Mouse (Mus musculus) stomach, embryonic 15.5 days (tissue): ENCODE results near the gene 4933427I04Rik. TPM values are rescaled to one million over a fixed set of nuclear protein-coding genes. Genes with fewer than 3 reads are reported as not detected.

Experiments
- ATAC-seq: fragments of 200-750 bp; cut with Nextera tagmentation; 2 replicates; pipeline ENCODE4 v1.8.0; 2017; ENCODE audit warnings: low read depth, moderate number of reproducible peaks, moderate TSS enrichment; ENCODE audit not compliant: insufficient read depth, low FRiP score
- H3K27ac ChIP-seq: fragments of 300-500 bp; sonication (generic); 2 replicates; pipeline ENCODE4 v1.5.1; 2015; ENCODE audit warnings: mild to moderate bottlenecking, inconsistent platforms
- H3K27me3 ChIP-seq: fragments of 300-500 bp; sonication (generic); replicated peaks from 2 replicates; pipeline ENCODE4 v1.6.1; 2015; ENCODE audit warnings: inconsistent platforms
- H3K36me3 ChIP-seq: fragments of 300-500 bp; sonication (generic); 2 replicates; pipeline ENCODE4 v1.6.1; 2015; ENCODE audit warnings: inconsistent platforms
- H3K4me1 ChIP-seq: fragments of 300-500 bp; sonication (generic); 2 replicates; pipeline ENCODE4 v1.6.1; 2015; ENCODE audit warnings: inconsistent platforms
- H3K4me2 ChIP-seq: fragments of 300-500 bp; sonication (generic); 2 replicates; pipeline ENCODE4 v1.6.1; 2015; ENCODE audit warnings: mild to moderate bottlenecking, inconsistent platforms
- H3K4me3 ChIP-seq: fragments of 300-500 bp; sonication (generic); replicated peaks from 2 replicates; pipeline ENCODE4 v1.5.1; 2015; ENCODE audit warnings: inconsistent platforms
- H3K9ac ChIP-seq: fragments of 300-500 bp; sonication (generic); 2 replicates; pipeline ENCODE4 v1.6.1; 2015; ENCODE audit warnings: inconsistent platforms
- H3K9me3 ChIP-seq: fragments of 300-500 bp; sonication (generic); 2 replicates; pipeline ENCODE4 v1.6.1; 2016; ENCODE audit warnings: inconsistent platforms
- WGBS: fragments of 180-500 bp; shearing (Covaris S2); methylation state at CpG from one replicate; pipeline ENCODE4 v1.1.7; 2015; 5-methylcytosine and 5-hydroxymethylcytosine counted together
- polyA plus RNA-seq: library from polyadenylated mRNA; unstranded; fragments of >200 nt; fragmentation: Nextera tagmentation; extraction: Ambion mirVana; gene quantifications from 2 replicates; pipeline ENCODE4 v1.2.1, GENCODE M21; 2015

The 4933427I04Rik gene
- 0.08 TPM in 2 replicates for polyA plus RNA-seq

DNA sequence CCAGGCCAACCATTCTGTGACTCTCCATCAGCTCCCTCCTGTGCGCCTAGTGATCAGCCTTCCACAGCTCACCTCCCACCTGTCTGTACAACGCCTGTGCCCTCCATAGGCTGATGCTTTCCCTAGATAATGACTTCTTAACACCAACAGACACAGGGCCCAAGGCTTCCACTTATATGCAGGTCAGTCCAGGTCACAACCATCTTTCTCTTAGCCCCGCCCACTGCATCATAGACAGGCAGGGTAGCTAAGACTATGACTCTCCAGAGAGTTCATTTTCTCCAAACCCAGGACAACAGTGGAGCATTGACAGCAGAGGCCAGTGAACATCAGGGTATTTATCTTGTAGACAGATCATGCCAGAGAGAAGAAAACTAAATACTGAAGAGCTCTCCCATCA, at the start of gene 4933427I04Rik:
Gene 4933427I04Rik (plus strand): TSS at position 301 of the 400 bp plus-strand sequence.
- ATAC-seq = no peak
- H3K4me2 ChIP-seq = no peak within 1 kb of the TSS
- no peak within 1 kb of the TSS for H3K27ac ChIP-seq
- no peak within 1 kb of the TSS for H3K9ac ChIP-seq
- no peak within 1 kb of the TSS for H3K4me3 ChIP-seq
- no peaks in the 10 kb centered on the region for H3K9me3 ChIP-seq
- WGBS = 82% methylated on average over 3 of the region's 3 CpGs
- no peaks in the 10 kb centered on the region for H3K4me1 ChIP-seq
- H3K36me3 ChIP-seq = no peaks in the 10 kb centered on the region
- no peaks in the 10 kb centered on the region for H3K27me3 ChIP-seq

- no peaks in the 10 kb centered on the region for H3K36me3 ChIP-seq
- no peak overlapping the region for H3K9ac ChIP-seq
- H3K27ac ChIP-seq = no peak overlapping the region
- 74% methylated on average over 12 of the region's 12 CpGs for WGBS
- ATAC-seq = peak; percentile 53
- no peak overlapping the region for H3K4me3 ChIP-seq
- no peak overlapping the region for H3K4me2 ChIP-seq
- no peaks in the 10 kb centered on the region for H3K9me3 ChIP-seq
- no peaks in the 10 kb centered on the region for H3K27me3 ChIP-seq
- H3K4me1 ChIP-seq = no peaks in the 10 kb centered on the region
Observed at GRCm38 (mm10) chr4:123810475-123811295, 48.8 kb upstream of the 4933427I04Rik start.

DNA sequence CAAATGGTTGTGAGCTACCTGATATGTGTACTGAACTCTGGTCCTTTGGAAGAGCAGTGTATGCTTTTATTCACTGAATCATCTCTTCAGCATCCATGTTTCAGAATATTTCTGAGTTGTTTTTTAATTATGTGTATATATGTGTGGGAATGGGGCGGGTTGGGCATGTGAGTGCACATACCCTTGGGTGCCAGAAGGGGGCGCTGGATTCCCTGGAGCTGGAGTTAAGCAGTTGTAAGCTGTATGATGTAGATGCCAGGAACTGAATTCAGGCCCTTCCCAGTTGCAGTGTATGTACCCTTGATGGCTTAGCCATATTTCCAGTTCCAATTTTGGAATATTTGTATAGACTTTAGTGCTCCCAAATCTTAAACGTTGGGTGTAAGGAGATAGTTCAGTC, 47.0 kb upstream of the 4933427I04Rik start:
- WGBS = 79% methylated on average over 3 of the region's 3 CpGs
- Histone ChIP-seq H3K27ac (no peak overlapping the region), H3K27me3 (no peaks in the 10 kb centered on the region), H3K9me3 (no peaks in the 10 kb centered on the region), H3K9ac (no peak overlapping the region), H3K4me1 (no peaks in the 10 kb centered on the region), H3K4me3 (no peak overlapping the region), H3K4me2 (no peak overlapping the region), H3K36me3 (no peaks in the 10 kb centered on the region)
- no peak for ATAC-seq

DNA sequence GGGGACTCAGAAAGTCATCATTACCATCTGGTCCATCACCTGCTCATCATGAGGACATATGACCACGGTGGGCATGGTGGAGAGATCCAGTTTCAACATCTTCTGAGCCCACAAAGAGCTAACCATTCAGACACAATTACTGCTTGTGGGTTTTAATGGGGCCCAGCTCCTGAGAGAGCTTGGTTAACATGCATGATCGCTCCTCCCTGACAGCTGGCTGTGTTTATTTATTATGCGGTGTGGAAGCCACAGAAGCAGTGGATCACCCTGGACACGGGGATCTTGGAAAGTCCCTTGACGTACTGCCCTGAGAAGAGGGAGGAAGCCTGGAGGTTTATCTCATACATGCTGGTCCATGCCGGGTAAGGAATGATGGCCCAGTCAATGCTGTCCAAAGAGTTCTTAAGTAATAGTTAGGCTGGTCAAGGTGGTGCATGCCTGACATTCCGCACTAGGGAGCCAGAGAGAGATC, 45.4 kb upstream of the 4933427I04Rik start:
- no peak for ATAC-seq
- H3K4me1 ChIP-seq = no peaks in the 10 kb centered on the region
- H3K9me3 ChIP-seq = no peaks in the 10 kb centered on the region
- H3K36me3 ChIP-seq = no peaks in the 10 kb centered on the region
- H3K27ac ChIP-seq = no peak overlapping the region
- H3K27me3 ChIP-seq = no peaks in the 10 kb centered on the region
- 61% methylated on average over 7 of the region's 7 CpGs for WGBS
- no peak overlapping the region for H3K4me3 ChIP-seq
- no peak overlapping the region for H3K4me2 ChIP-seq
- no peak overlapping the region for H3K9ac ChIP-seq

DNA sequence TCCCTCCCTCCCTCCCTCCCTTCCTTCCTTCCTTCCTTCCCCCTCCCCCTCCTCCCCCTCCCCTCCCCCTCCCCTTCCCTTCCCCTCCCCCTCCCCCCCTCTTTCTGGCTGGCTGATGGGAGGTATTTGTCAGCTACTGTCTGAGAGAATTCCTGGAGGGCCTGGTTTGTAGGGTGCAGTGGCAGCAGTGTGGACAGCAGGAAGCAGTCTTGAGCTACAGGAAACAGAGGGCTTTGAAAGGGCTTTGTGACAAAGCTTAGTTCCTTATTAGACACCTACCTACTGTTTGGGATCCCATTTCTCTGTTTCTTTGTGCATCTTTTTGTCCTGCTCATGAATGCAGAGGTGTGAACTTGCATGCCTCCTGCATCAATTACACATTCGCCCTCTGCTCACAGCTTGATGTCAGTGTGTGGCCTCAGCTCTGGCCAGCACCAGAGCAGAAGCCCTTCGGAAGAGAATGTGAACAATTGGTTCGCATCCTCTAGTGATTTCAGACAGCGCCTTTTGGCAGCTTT, 40.3 kb upstream of the 4933427I04Rik start:
- H3K27me3 ChIP-seq = no peaks in the 10 kb centered on the region
- no peaks in the 10 kb centered on the region for H3K36me3 ChIP-seq
- no peak overlapping the region for H3K4me2 ChIP-seq
- 49% methylated on average over 4 of the region's 4 CpGs for WGBS
- H3K9me3 ChIP-seq = no peaks in the 10 kb centered on the region
- H3K4me1 ChIP-seq = no peaks in the 10 kb centered on the region
- H3K4me3 ChIP-seq = no peak overlapping the region
- no peak for ATAC-seq
- no peak overlapping the region for H3K9ac ChIP-seq
- H3K27ac ChIP-seq = no peak overlapping the region

DNA sequence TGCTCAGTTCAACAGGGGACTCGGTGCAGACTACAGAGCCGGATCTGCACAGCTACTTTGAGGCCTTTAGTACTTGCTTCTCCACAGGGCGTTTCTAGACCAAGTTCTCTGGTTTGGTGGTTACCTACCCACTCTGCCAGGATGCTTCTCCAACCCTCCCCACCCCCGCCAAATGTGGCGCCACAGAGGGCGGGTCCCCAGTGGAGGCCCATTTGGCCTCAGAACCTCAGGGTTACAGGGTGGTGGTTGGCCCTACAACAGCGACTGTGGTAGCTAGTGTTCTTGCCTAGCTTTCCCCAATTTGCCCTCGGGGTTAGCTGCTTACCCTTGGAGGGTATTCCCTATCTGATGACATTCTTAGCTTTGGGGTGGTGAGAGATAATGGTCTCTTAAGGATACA, 17.4 kb upstream of the 4933427I04Rik start:
- H3K27me3 ChIP-seq = no peaks in the 10 kb centered on the region
- no peaks in the 10 kb centered on the region for H3K36me3 ChIP-seq
- no peak overlapping the region for H3K4me2 ChIP-seq
- no peak overlapping the region for H3K9ac ChIP-seq
- H3K27ac ChIP-seq = no peak overlapping the region
- H3K4me3 ChIP-seq = no peak overlapping the region
- WGBS = 80% methylated on average over 8 of the region's 8 CpGs
- no peaks in the 10 kb centered on the region for H3K9me3 ChIP-seq
- no peak for ATAC-seq
- no peaks in the 10 kb centered on the region for H3K4me1 ChIP-seq

DNA sequence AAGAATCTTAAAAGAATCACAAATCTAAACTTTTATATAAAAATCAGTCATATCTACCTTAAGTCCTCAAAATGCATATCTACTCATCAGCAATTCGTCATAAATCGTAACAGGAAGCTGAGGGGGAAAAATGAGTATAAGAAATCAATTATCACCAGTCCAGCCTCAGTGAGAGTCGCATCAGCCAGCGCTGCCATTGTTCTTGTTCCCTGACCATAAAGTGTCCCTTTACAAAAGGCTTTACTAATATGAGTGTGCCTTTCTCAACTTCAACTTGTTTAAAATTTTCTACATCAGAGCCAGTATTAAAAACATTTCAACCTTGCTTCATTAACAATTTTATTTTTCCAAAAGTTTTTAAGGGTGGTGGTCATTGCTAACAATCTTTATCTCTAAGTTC, 2.6 kb upstream of the 4933427I04Rik start:
- H3K36me3 ChIP-seq = no peaks in the 10 kb centered on the region
- WGBS = 72% methylated on average over 4 of the region's 4 CpGs
- H3K9ac ChIP-seq = no peak overlapping the region
- no peak overlapping the region for H3K4me3 ChIP-seq
- no peaks in the 10 kb centered on the region for H3K4me1 ChIP-seq
- no peaks in the 10 kb centered on the region for H3K9me3 ChIP-seq
- H3K4me2 ChIP-seq = no peak overlapping the region
- no peak overlapping the region for H3K27ac ChIP-seq
- no peaks in the 10 kb centered on the region for H3K27me3 ChIP-seq
- ATAC-seq = no peak

DNA sequence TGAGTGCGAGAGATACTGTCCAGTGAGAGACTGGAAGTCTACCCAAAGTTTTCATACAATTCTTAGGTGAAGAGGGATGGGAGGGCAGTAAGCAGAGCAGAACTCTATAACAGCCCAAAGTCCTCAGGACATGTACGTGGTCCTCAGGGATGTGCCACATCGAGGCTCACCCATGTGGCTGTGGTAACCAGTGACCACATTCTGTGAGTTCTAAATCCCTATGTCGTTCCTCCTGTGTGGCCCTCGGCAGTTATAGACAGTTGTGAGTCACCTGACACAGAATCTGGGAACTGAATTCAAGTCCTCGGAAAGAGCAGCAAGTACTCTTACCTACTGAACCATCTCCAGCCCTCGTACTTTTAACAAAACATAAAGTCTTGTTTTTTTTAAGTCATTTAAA, 1.4 kb upstream of the 4933427I04Rik start:
- no peak overlapping the region for H3K4me3 ChIP-seq
- H3K4me2 ChIP-seq = no peak overlapping the region
- no peak overlapping the region for H3K9ac ChIP-seq
- no peaks in the 10 kb centered on the region for H3K9me3 ChIP-seq
- H3K27ac ChIP-seq = no peak overlapping the region
- no peaks in the 10 kb centered on the region for H3K27me3 ChIP-seq
- ATAC-seq = no peak
- WGBS = 82% methylated on average over 7 of the region's 7 CpGs
- H3K4me1 ChIP-seq = no peaks in the 10 kb centered on the region
- no peaks in the 10 kb centered on the region for H3K36me3 ChIP-seq

GRCm38 (mm10) chr4:123859803-123860202, 324 bp downstream of the 4933427I04Rik start:
- H3K4me1 ChIP-seq = no peaks in the 10 kb centered on the region
- H3K4me2 ChIP-seq = no peak overlapping the region
- H3K4me3 ChIP-seq = no peak overlapping the region
- no peaks in the 10 kb centered on the region for H3K9me3 ChIP-seq
- H3K27ac ChIP-seq = no peak overlapping the region
- no peaks in the 10 kb centered on the region for H3K27me3 ChIP-seq
- H3K9ac ChIP-seq = no peak overlapping the region
- 49% methylated on average over 2 of the region's 2 CpGs for WGBS
- H3K36me3 ChIP-seq = no peaks in the 10 kb centered on the region
- ATAC-seq = no peak

GRCm38 (mm10) chr4:123860621-123861020, 1.1 kb downstream of the 4933427I04Rik start:
- Histone ChIP-seq H3K9ac (no peak overlapping the region), H3K9me3 (no peaks in the 10 kb centered on the region), H3K27me3 (no peaks in the 10 kb centered on the region), H3K36me3 (no peaks in the 10 kb centered on the region), H3K4me3 (no peak overlapping the region), H3K4me1 (no peaks in the 10 kb centered on the region), H3K27ac (no peak overlapping the region), H3K4me2 (no peak overlapping the region)
- ATAC-seq = no peak
- 82% methylated on average over 5 of the region's 5 CpGs for WGBS

DNA sequence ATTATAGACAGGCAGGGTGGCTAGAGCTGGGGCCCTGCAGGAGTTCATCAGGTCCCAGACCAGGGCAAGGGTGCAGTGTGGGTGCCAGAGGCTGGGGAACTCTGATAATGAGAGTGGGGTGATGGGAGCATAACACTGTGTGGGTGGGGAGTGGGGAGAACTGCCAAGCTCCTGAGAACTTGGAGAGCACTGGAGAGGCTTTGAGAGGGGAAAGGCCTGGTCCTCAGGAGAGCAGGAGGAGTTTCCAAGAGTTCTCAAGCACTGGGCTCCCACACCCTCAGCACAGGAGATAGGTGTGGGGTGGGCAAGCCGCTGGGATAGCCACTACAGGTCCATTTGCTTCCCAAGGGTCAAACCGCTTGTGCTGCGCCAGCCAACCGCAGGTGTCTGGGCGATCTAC, 34.2 kb downstream of the 4933427I04Rik start:
- H3K4me2 ChIP-seq = no peak overlapping the region
- H3K27ac ChIP-seq = no peak overlapping the region
- ATAC-seq = no peak
- 88% methylated on average over 5 of the region's 5 CpGs for WGBS
- no peaks in the 10 kb centered on the region for H3K36me3 ChIP-seq
- no peaks in the 10 kb centered on the region for H3K9me3 ChIP-seq
- no peaks in the 10 kb centered on the region for H3K4me1 ChIP-seq
- no peaks in the 10 kb centered on the region for H3K27me3 ChIP-seq
- no peak overlapping the region for H3K9ac ChIP-seq
- H3K4me3 ChIP-seq = no peak overlapping the region

DNA sequence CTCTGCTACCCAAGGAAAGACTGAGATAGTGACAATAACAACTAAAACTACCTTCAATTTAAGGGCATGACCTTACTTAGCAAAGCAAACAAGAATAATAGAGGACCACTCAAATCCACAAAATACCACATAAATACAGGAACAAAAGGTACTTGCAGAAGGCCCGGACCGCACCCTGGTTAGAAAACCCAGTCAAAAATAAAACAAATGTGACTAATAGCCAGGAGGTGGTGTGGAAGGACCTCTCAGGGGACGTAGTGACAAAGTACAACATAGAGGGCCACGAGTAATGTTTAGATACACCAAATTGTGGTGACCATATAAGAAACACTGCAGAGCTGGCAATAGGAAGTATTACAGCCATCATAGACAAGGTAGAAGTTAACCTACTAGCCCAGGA, 34.8 kb downstream of the 4933427I04Rik start:
- Histone ChIP-seq H3K4me3 (no peak overlapping the region), H3K27me3 (no peaks in the 10 kb centered on the region), H3K9me3 (no peaks in the 10 kb centered on the region), H3K4me2 (no peak overlapping the region), H3K9ac (no peak overlapping the region), H3K27ac (no peak overlapping the region), H3K36me3 (0 out of 2 replicates have a peak, but pooled peaks cover 2% of the 10 kb centered on the region), H3K4me1 (no peaks in the 10 kb centered on the region)
- 72% methylated on average over 4 of the region's 4 CpGs for WGBS
- ATAC-seq = no peak
